Mouse (Mus musculus) midbrain, embryonic 11.5 days (tissue): ENCODE measurements at regions not wholly inside any gene's neighbourhood (a gene's known extent, or its start where the extent isn't known, plus 50 kb on each side); places are given as distances from the start of the nearest gene placed in this dataset.

Experiments
- ATAC-seq: fragments of 200-750 bp; cut with Nextera tagmentation; 2 replicates; pipeline ENCODE4 v1.8.0; 2017; ENCODE audit warnings: moderate TSS enrichment, moderate library complexity; ENCODE audit not compliant: low FRiP score
- DNase-seq: peaks from one replicate; pipeline ENCODE4 v3.0.0; 2015; ENCODE audit warnings: low spot score; ENCODE audit errors: missing footprints
- H3K27ac ChIP-seq: fragments of 300-500 bp; sonication (generic); 2 replicates; pipeline ENCODE4 v1.5.1; 2014; ENCODE audit warnings: low read depth, low read length
- H3K27me3 ChIP-seq: fragments of 300-500 bp; sonication (generic); 2 replicates; pipeline ENCODE4 v1.6.1; 2014; ENCODE audit warnings: mild to moderate bottlenecking, low read length, moderate library complexity, mixed read lengths; ENCODE audit not compliant: control insufficient read depth, insufficient read depth
- H3K36me3 ChIP-seq: fragments of 300-500 bp; sonication (generic); 2 replicates; pipeline ENCODE4 v1.6.1; 2014; ENCODE audit warnings: mild to moderate bottlenecking, low read length, moderate library complexity, mixed read lengths; ENCODE audit not compliant: control insufficient read depth, insufficient read depth
- H3K4me1 ChIP-seq: fragments of 300-500 bp; sonication (generic); 2 replicates; pipeline ENCODE4 v1.6.1; 2014; ENCODE audit warnings: low read length; ENCODE audit not compliant: control insufficient read depth, insufficient read depth
- H3K4me2 ChIP-seq: fragments of 300-500 bp; sonication (generic); 2 replicates; pipeline ENCODE4 v1.6.1; 2014; ENCODE audit warnings: mild to moderate bottlenecking, moderate library complexity
- H3K4me3 ChIP-seq: fragments of 300-500 bp; sonication (generic); 2 replicates; pipeline ENCODE4 v1.5.1; 2014; ENCODE audit warnings: low read depth, low read length
- H3K9ac ChIP-seq: fragments of 300-500 bp; sonication (generic); 2 replicates; pipeline ENCODE4 v1.6.1; 2014; ENCODE audit warnings: low read length
- H3K9me3 ChIP-seq: fragments of 300-500 bp; sonication (generic); 2 replicates; pipeline ENCODE4 v1.6.1; 2016; ENCODE audit warnings: low read length; ENCODE audit not compliant: control insufficient read depth
- whole genome bisulfite sequencing: fragments of 180-500 bp; shearing (Covaris S2); extraction: QIAGEN DNeasy Blood & Tissue Kit; methylation state at CpG from one replicate; pipeline ENCODE4 v1.1.7; 2014; 5-methylcytosine and 5-hydroxymethylcytosine counted together

- peak; percentile 41; the same call in 1 of the 2 replicates for ATAC-seq
- H3K27ac ChIP-seq = no peak overlapping the region
- peaks cover 10% of the 10 kb centered on the region; the same call in 1 of the 2 replicates for H3K4me1 ChIP-seq
- peak overlapping the region; percentile 27 for H3K4me3 ChIP-seq
- H3K9me3 ChIP-seq = no peaks in the 10 kb centered on the region; the same call in 1 of the 2 replicates
- WGBS = 3% methylated on average over 33 of the region's 38 CpGs
- H3K27me3 ChIP-seq = peaks cover 16% of the 10 kb centered on the region
- H3K36me3 ChIP-seq = no peaks in the 10 kb centered on the region
- DNase-seq = peak; percentile 90
- peak overlapping the region; percentile 39; the same call in 1 of the 2 replicates for H3K9ac ChIP-seq
- H3K4me2 ChIP-seq = peak overlapping the region; percentile 61
Observed at GRCm38 (mm10) chr6:71048199-71049094, 92.1 kb downstream of the Foxi3 start.

GRCm38 (mm10) chr6:71050248-71050647 lies 93.9 kb downstream of the Foxi3 start:
- ATAC-seq = no peak
- DNase-seq = no peak
- peaks cover 16% of the 10 kb centered on the region for H3K27me3 ChIP-seq
- WGBS = 48% methylated on average over 5 of the region's 5 CpGs
- H3K9me3 ChIP-seq = no peaks in the 10 kb centered on the region; the same call in 1 of the 2 replicates
- no peaks in the 10 kb centered on the region for H3K36me3 ChIP-seq
- no peak overlapping the region for H3K9ac ChIP-seq
- H3K4me3 ChIP-seq = no peak overlapping the region
- H3K4me1 ChIP-seq = peaks cover 10% of the 10 kb centered on the region; the same call in 1 of the 2 replicates
- H3K4me2 ChIP-seq = no peak overlapping the region
- no peak overlapping the region for H3K27ac ChIP-seq

- Histone ChIP-seq H3K9me3 (no peaks in the 10 kb centered on the region; the same call in 1 of the 2 replicates), H3K27me3 (peaks cover 16% of the 10 kb centered on the region), H3K9ac (no peak overlapping the region; the same call in 1 of the 2 replicates), H3K27ac (no peak overlapping the region), H3K4me1 (peaks cover 10% of the 10 kb centered on the region; the same call in 1 of the 2 replicates), H3K36me3 (no peaks in the 10 kb centered on the region), H3K4me3 (no peak overlapping the region), H3K4me2 (no peak overlapping the region)
- DNase-seq = peak; percentile 87
- ATAC-seq = peak; percentile 67
- 4% methylated on average over 14 of the region's 14 CpGs for WGBS
Observed at GRCm38 (mm10) chr6:71050754-71051213, 93.5 kb downstream of the Thnsl2 start.

- no peaks in the 10 kb centered on the region for H3K27me3 ChIP-seq
- H3K4me1 ChIP-seq = no peaks in the 10 kb centered on the region
- no peak overlapping the region for H3K27ac ChIP-seq
- no peak overlapping the region for H3K4me2 ChIP-seq
- no peaks in the 10 kb centered on the region for H3K9me3 ChIP-seq
- H3K4me3 ChIP-seq = no peak overlapping the region
- no peaks in the 10 kb centered on the region for H3K36me3 ChIP-seq
- DNase-seq (no peak), ATAC-seq (no peak)
- 60% methylated on average over 6 of the region's 6 CpGs for WGBS
- no peak overlapping the region for H3K9ac ChIP-seq
Observed at GRCm38 (mm10) chr6:71057209-71057858, 86.9 kb downstream of the Thnsl2 start.

GRCm38 (mm10) chr6:71060116-71060515 lies 84.1 kb downstream of the Thnsl2 start:
- H3K9ac ChIP-seq = no peak overlapping the region
- H3K27me3 ChIP-seq = no peaks in the 10 kb centered on the region
- no peak overlapping the region for H3K4me2 ChIP-seq
- no peaks in the 10 kb centered on the region for H3K4me1 ChIP-seq
- DNase-seq (no peak), ATAC-seq (no peak)
- WGBS = 90% methylated on average over 7 of the region's 7 CpGs
- H3K9me3 ChIP-seq = no peaks in the 10 kb centered on the region
- no peak overlapping the region for H3K27ac ChIP-seq
- H3K4me3 ChIP-seq = no peak overlapping the region
- H3K36me3 ChIP-seq = no peaks in the 10 kb centered on the region

- Histone ChIP-seq H3K4me2 (no peak overlapping the region), H3K9ac (no peak overlapping the region), H3K4me3 (no peak overlapping the region), H3K4me1 (no peaks in the 10 kb centered on the region), H3K9me3 (no peaks in the 10 kb centered on the region), H3K27ac (no peak overlapping the region), H3K36me3 (no peaks in the 10 kb centered on the region), H3K27me3 (no peaks in the 10 kb centered on the region)
- 75% methylated on average over 4 of the region's 4 CpGs for WGBS
- DNase-seq (no peak), ATAC-seq (no peak)
Observed at GRCm38 (mm10) chr6:71062980-71063379, 81.3 kb downstream of the Thnsl2 start.

GRCm38 (mm10) chr6:71065428-71065827 lies 78.8 kb downstream of the Thnsl2 start:
- no peaks in the 10 kb centered on the region for H3K27me3 ChIP-seq
- no peaks in the 10 kb centered on the region for H3K9me3 ChIP-seq
- WGBS = 73% methylated on average over 6 of the region's 6 CpGs
- no peaks in the 10 kb centered on the region for H3K4me1 ChIP-seq
- ATAC-seq (no peak), DNase-seq (no peak)
- H3K4me3 ChIP-seq = no peak overlapping the region
- H3K36me3 ChIP-seq = no peaks in the 10 kb centered on the region
- H3K27ac ChIP-seq = no peak overlapping the region
- H3K4me2 ChIP-seq = no peak overlapping the region
- H3K9ac ChIP-seq = no peak overlapping the region

GRCm38 (mm10) chr6:71069229-71069628 lies 75.0 kb downstream of the Thnsl2 start:
- DNase-seq (no peak), ATAC-seq (no peak)
- Histone ChIP-seq H3K27ac (no peak overlapping the region), H3K4me2 (no peak overlapping the region), H3K4me1 (no peaks in the 10 kb centered on the region), H3K27me3 (no peaks in the 10 kb centered on the region), H3K9me3 (no peaks in the 10 kb centered on the region), H3K9ac (no peak overlapping the region), H3K36me3 (no peaks in the 10 kb centered on the region), H3K4me3 (no peak overlapping the region)
- WGBS = 74% methylated on average over 4 of the region's 4 CpGs

GRCm38 (mm10) chr6:71074789-71075191 lies 69.4 kb downstream of the Thnsl2 start:
- H3K36me3 ChIP-seq = no peaks in the 10 kb centered on the region
- H3K4me1 ChIP-seq = peaks cover 3% of the 10 kb centered on the region; the same call in 1 of the 2 replicates
- no peak overlapping the region for H3K9ac ChIP-seq
- no peaks in the 10 kb centered on the region for H3K9me3 ChIP-seq
- no peaks in the 10 kb centered on the region for H3K27me3 ChIP-seq
- H3K4me3 ChIP-seq = no peak overlapping the region
- H3K4me2 ChIP-seq = no peak overlapping the region
- 24% methylated on average over 5 of the region's 5 CpGs for WGBS
- no peak for ATAC-seq
- H3K27ac ChIP-seq = no peak overlapping the region
- no peak for DNase-seq
